Mouse (Mus musculus) liver, embryonic 14.5 days (tissue): ENCODE measurements around the gene Rpgrip1.

Experiments used
- CTCF ChIP-seq: IDR thresholded peaks from 2 replicates; pipeline ENCODE4 v1.5.1; 2016; ENCODE audit warnings: antibody characterized with exemption, low read depth, control low read depth
- EP300 ChIP-seq: IDR thresholded peaks from 2 replicates; pipeline ENCODE4 v1.6.1; 2016; ENCODE audit warnings: antibody characterized with exemption, low read depth

GRCm38 (mm10) chr14:52103856-52104676 is 6.4 kb upstream of the Rpgrip1 start, which contains the start of gene Hnrnpc:
- TF ChIP-seq CTCF: no peak
- peak; percentile 79 for TF ChIP-seq EP300
